19 mouse cellular contexts compared by ENCODE assay signal in the genomic region with DNA sequence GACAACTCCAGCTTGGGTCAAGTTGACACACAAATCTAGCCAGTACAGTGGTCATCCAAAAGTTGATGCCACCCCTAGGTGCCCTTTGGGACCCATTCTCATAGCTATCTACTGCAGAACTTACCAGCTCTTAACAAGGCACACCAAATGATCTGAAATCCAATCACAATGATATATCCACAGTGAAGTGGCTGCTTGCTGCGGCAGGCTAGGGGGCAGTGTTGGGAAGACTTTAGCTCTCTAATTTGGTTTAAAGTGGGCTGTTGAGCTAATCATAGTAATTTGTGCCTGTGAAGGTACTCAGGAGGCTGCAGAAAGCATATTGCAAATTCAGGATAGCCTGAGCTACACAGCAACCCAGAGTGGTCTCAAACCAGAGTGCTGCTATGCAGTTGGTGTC. TPM values are rescaled to one million over a fixed set of nuclear protein-coding genes. Genes with fewer than 3 reads are reported as not detected.
A peak's percentile ranks its signal among the peaks of the same experiment; 100 is the strongest.
DNase-seq lines count a peak whose midpoint lies in the region; ATAC-seq and TF ChIP-seq lines count a peak whose summit lies in the region.
"Had no signal": no experiment of that assay in that cellular context is flagged by ENCODE, and none has a peak within 500 bp of the region (broad histone marks: within the 10 kb centered on the region; RNA-seq: fewer than 3 reads in every experiment).

No protein-coding gene starts in this region.

- H3K36me3 ChIP-seq in intestine, postnatal 0 days (ENCODE audit: control insufficient read depth, insufficient read depth), result no peaks in the 10 kb centered on the region
- no peaks in the 10 kb centered on the region for H3K36me3 ChIP-seq in intestine, embryonic 16.5 days (ENCODE audit: control insufficient read depth, insufficient read depth, low read length)
- H3K36me3 ChIP-seq in lung, embryonic 14.5 days (ENCODE audit: insufficient read depth), result no peaks in the 10 kb centered on the region
- H3K36me3 ChIP-seq in ES-Bruce4 (ENCODE audit: control insufficient read depth, insufficient read depth, low read length, poor library complexity, severe bottlenecking), result no peaks in the 10 kb centered on the region
- H3K36me3 ChIP-seq: embryonic facial prominence, embryonic 13.5 days; forebrain, embryonic 12.5 days; heart, embryonic 12.5 days; hindbrain, embryonic 10.5 days had no signal

- no peaks in the 10 kb centered on the region for H3K27me3 ChIP-seq in intestine, postnatal 0 days (replicated peaks; ENCODE audit: control insufficient read depth, insufficient read depth, low read length)
- no peaks in the 10 kb centered on the region for H3K27me3 ChIP-seq in intestine, embryonic 16.5 days (replicated peaks; ENCODE audit: control insufficient read depth, insufficient read depth, low read length)
- H3K27me3 ChIP-seq in lung, embryonic 14.5 days (ENCODE audit: insufficient read depth, low read length), result no peaks in the 10 kb centered on the region
- no peaks in the 10 kb centered on the region for H3K27me3 ChIP-seq in ES-Bruce4 (ENCODE audit: control insufficient read depth, insufficient read depth, low read length, poor library complexity, severe bottlenecking)
- H3K27me3 ChIP-seq: embryonic facial prominence, embryonic 13.5 days; forebrain, embryonic 12.5 days; heart, embryonic 12.5 days had no signal

- H3K4me3 ChIP-seq in intestine, postnatal 0 days (ENCODE audit: low read depth, low read length), result no peak overlapping the region
- no peak overlapping the region for H3K4me3 ChIP-seq in intestine, embryonic 16.5 days (ENCODE audit: low read length)
- H3K4me3 ChIP-seq in lung, embryonic 14.5 days (ENCODE audit: low read depth, low read length), result no peak overlapping the region
- H3K4me3 ChIP-seq in ES-Bruce4 (ENCODE audit: low read depth, low read length), result no peak overlapping the region
- no peak overlapping the region for H3K4me3 ChIP-seq in bone marrow macrophage, adult 2 months (ENCODE audit: insufficient read depth, low read length)
- H3K4me3 ChIP-seq: embryonic facial prominence, embryonic 13.5 days; forebrain, embryonic 12.5 days; heart, embryonic 12.5 days; hindbrain, embryonic 10.5 days had no signal

- no peak for DNase-seq in lung, embryonic 14.5 days
- DNase-seq in lung, adult 18-20 months, result no peak
- no peak for DNase-seq in B cell, adult 2 months
- no peak for DNase-seq in testis, postnatal 10 days (ENCODE audit: low spot score)
- DNase-seq: adrenal gland, adult 8-10 months; cerebellum, adult 11-12 months; cerebellum, adult 9-10 months; cerebellum, postnatal 25 days; forebrain, postnatal 0 days; gastrocnemius, postnatal 14 days had no signal

- TF ChIP-seq POLR2A in ES-Bruce4 (IDR thresholded peaks at IDR 0.05; ENCODE audit: insufficient read depth, low read length), result no peak
- TF ChIP-seq POLR2A in bone marrow macrophage, adult 2 months (IDR thresholded peaks at IDR 0.05; ENCODE audit: borderline replicate concordance, low read depth, low read length), result no peak

- no peak for ATAC-seq in intestine, postnatal 0 days
- no peak for ATAC-seq in intestine, embryonic 16.5 days
- no peak for ATAC-seq in lung, embryonic 14.5 days (ENCODE audit: insufficient read depth)
- ATAC-seq: forebrain, postnatal 0 days had no signal

- no peaks in the 10 kb centered on the region for H3K4me1 ChIP-seq in intestine, postnatal 0 days (replicated peaks; ENCODE audit: control insufficient read depth, insufficient read depth, low read length)
- no peaks in the 10 kb centered on the region for H3K4me1 ChIP-seq in intestine, embryonic 16.5 days (ENCODE audit: control insufficient read depth, insufficient read depth, low read length)
- H3K4me1 ChIP-seq in lung, embryonic 14.5 days (ENCODE audit: insufficient read depth), result no peaks in the 10 kb centered on the region
- no peaks in the 10 kb centered on the region for H3K4me1 ChIP-seq in ES-Bruce4 (ENCODE audit: control insufficient read depth, insufficient read depth, low read length)
- peaks cover 21% of the 10 kb centered on the region for H3K4me1 ChIP-seq in bone marrow macrophage, adult 2 months (ENCODE audit: control insufficient read depth, insufficient read depth, low read length)
- H3K4me1 ChIP-seq: embryonic facial prominence, embryonic 13.5 days; forebrain, embryonic 12.5 days; heart, embryonic 12.5 days; hindbrain, embryonic 10.5 days had no signal

- TF ChIP-seq EP300 in ES-Bruce4 (IDR thresholded peaks at IDR 0.05; ENCODE audit: insufficient read depth, low read depth, low read length), result no peak

- H3K9ac ChIP-seq in intestine, postnatal 0 days (ENCODE audit: low read depth, low read length), result no peak overlapping the region
- no peak overlapping the region for H3K9ac ChIP-seq in intestine, embryonic 16.5 days (ENCODE audit: low read depth, low read length)
- no peak overlapping the region for H3K9ac ChIP-seq in lung, embryonic 14.5 days
- no peak overlapping the region for H3K9ac ChIP-seq in ES-Bruce4 (ENCODE audit: low read depth, poor library complexity, severe bottlenecking)
- H3K9ac ChIP-seq: embryonic facial prominence, embryonic 13.5 days; forebrain, embryonic 12.5 days; forebrain, postnatal 0 days; heart, embryonic 12.5 days; hindbrain, embryonic 14.5 days had no signal

- TF ChIP-seq CTCF in intestine, postnatal 0 days (IDR thresholded peaks at IDR 0.05; ENCODE audit: low read depth), result 0 out of 2 replicates have a peak, but pooled peaks have one; percentile 17
- TF ChIP-seq CTCF in lung, embryonic 14.5 days (IDR thresholded peaks at IDR 0.05; ENCODE audit: low read depth), result 0 out of 2 replicates have a peak, but pooled peaks have one; percentile 7
- peak; percentile 2 for TF ChIP-seq CTCF in ES-Bruce4 (IDR thresholded peaks at IDR 0.05; ENCODE audit: low read depth, low read length)
- no peak for TF ChIP-seq CTCF in bone marrow macrophage, adult 2 months (IDR thresholded peaks at IDR 0.05; ENCODE audit: low read depth, low read length)

- H3K27ac ChIP-seq in intestine, postnatal 0 days (ENCODE audit: low read depth, low read length), result no peak overlapping the region
- no peak overlapping the region for H3K27ac ChIP-seq in intestine, embryonic 16.5 days (ENCODE audit: low read length)
- H3K27ac ChIP-seq in lung, embryonic 14.5 days (ENCODE audit: low read depth), result no peak overlapping the region
- H3K27ac ChIP-seq in ES-Bruce4 (ENCODE audit: insufficient read depth, low read length), result no peak overlapping the region
- H3K27ac ChIP-seq in bone marrow macrophage, adult 2 months (ENCODE audit: insufficient read depth, low read depth, low read length), result peak overlapping the region; percentile 89
- H3K27ac ChIP-seq: embryonic facial prominence, embryonic 13.5 days; forebrain, embryonic 12.5 days; hindbrain, embryonic 10.5 days; hindbrain, embryonic 14.5 days had no signal

- no peak overlapping the region for H3K4me2 ChIP-seq in intestine, postnatal 0 days (replicated peaks; ENCODE audit: low read depth)
- no peak overlapping the region for H3K4me2 ChIP-seq in intestine, embryonic 16.5 days (ENCODE audit: low read depth, low read length)
- no peak overlapping the region for H3K4me2 ChIP-seq in lung, embryonic 14.5 days
- H3K4me2 ChIP-seq: embryonic facial prominence, embryonic 13.5 days; forebrain, embryonic 12.5 days; heart, embryonic 12.5 days; hindbrain, embryonic 14.5 days had no signal

- WGBS in intestine, postnatal 0 days, result 72% methylated on average over 1 of the region's 1 CpGs
- WGBS in intestine, embryonic 16.5 days, result 71% methylated on average over 1 of the region's 1 CpGs
- WGBS in lung, embryonic 14.5 days, result 68% methylated on average over 1 of the region's 1 CpGs

- no peaks in the 10 kb centered on the region for H3K9me3 ChIP-seq in intestine, postnatal 0 days (ENCODE audit: control insufficient read depth)
- H3K9me3 ChIP-seq in intestine, embryonic 16.5 days (ENCODE audit: control insufficient read depth, low read length), result no peaks in the 10 kb centered on the region
- no peaks in the 10 kb centered on the region for H3K9me3 ChIP-seq in lung, embryonic 14.5 days (ENCODE audit: low read depth, low read length)
- H3K9me3 ChIP-seq in ES-Bruce4 (replicated peaks; ENCODE audit: control insufficient read depth, insufficient read depth, low read length, poor library complexity, severe bottlenecking), result no peaks in the 10 kb centered on the region
- H3K9me3 ChIP-seq: embryonic facial prominence, embryonic 13.5 days; forebrain, embryonic 12.5 days; heart, embryonic 12.5 days; hindbrain, embryonic 10.5 days had no signal

RNA-seq across cellular contexts. Expression of gene Atp6ap2, which starts 43.2 kb away (rescaled TPM):
- 167 and 170 TPM in 2 replicates for polyA plus RNA-seq in intestine, postnatal 0 days (2015; fragmentation: Nextera tagmentation; extraction: Ambion mirVana)
- polyA plus RNA-seq in intestine, embryonic 16.5 days (2015; fragmentation: Nextera tagmentation; extraction: Ambion mirVana), result 187 and 197 TPM in 2 replicates
- polyA plus RNA-seq in lung, embryonic 14.5 days (2014; fragmentation: Nextera tagmentation; extraction: Ambion mirVana), result 72.9 and 77.0 TPM in 2 replicates
- polyA plus RNA-seq in ES-Bruce4 (2011; ENCODE audit: insufficient read depth, insufficient read length, low read depth, missing spikeins), result 52.9 and 55.4 TPM in 2 replicates
- 172 and 176 TPM in 2 replicates for polyA plus RNA-seq in bone marrow macrophage, adult 2 months (2012; ENCODE audit: insufficient read depth, insufficient read length, missing spikeins)
